Mouse (Mus musculus) MEL (cell line): ENCODE results near the gene Olfr382. TPM values are rescaled to one million over a fixed set of nuclear protein-coding genes. Genes with fewer than 3 reads are reported as not detected.
A peak's percentile ranks its signal among the peaks of the same experiment; 100 is the strongest.
"Not testable (repeated sequence)": the region's sequence is repeated elsewhere in the genome, so short reads cannot be mapped to it uniquely, and the experiment has no call there.

Experiments
- DNase-seq: peaks from one replicate; pipeline ENCODE4 v3.0.0; 2011; ENCODE audit warnings: low read depth, low spot score
- H3K27ac ChIP-seq: 2 replicates; pipeline ENCODE4 v1.5.1; 2012; ENCODE audit warnings: low read depth, mild to moderate bottlenecking, control low read depth, low read length, moderate library complexity; ENCODE audit not compliant: control insufficient read depth
- H3K27me3 ChIP-seq, 2 experiments: fragments of 150-350 bp in 1 of 2; sonication (generic) in 1 of 2; 2 replicates each; pipeline ENCODE4 v1.6.1; 2012; ENCODE audit warnings: low read length in 2 of 2, mild to moderate bottlenecking in 2 of 2, improper control_type of control experiment in 1 of 2, moderate library complexity in 1 of 2; ENCODE audit not compliant: insufficient read depth in 2 of 2, control insufficient read depth in 1 of 2
- H3K36me3 ChIP-seq, 2 experiments: 2 replicates each; pipeline ENCODE4 v1.6.1; 2012 to 2014; ENCODE audit warnings: low read length in 2 of 2, improper control_type of control experiment in 1 of 2, inconsistent platforms in 1 of 2, mild to moderate bottlenecking in 1 of 2; ENCODE audit not compliant: insufficient read depth in 2 of 2, control insufficient read depth in 1 of 2
- H3K4me1 ChIP-seq, 2 experiments: fragments of 150-350 bp in 1 of 2; sonication (generic) in 1 of 2; 2 replicates each; pipeline ENCODE4 v1.6.1; 2012; ENCODE audit warnings: low read length in 2 of 2, improper control_type of control experiment in 1 of 2, mild to moderate bottlenecking in 1 of 2; ENCODE audit not compliant: insufficient read depth in 2 of 2, control insufficient read depth in 1 of 2
- H3K4me3 ChIP-seq, 2 experiments: fragments of 150-350 bp in 1 of 2; sonication (generic) in 1 of 2; 2 replicates each; pipeline ENCODE4 v1.5.1; 2012; ENCODE audit warnings: low read depth in 2 of 2, low read length in 2 of 2, mild to moderate bottlenecking in 2 of 2, moderate library complexity in 2 of 2, control low read depth in 1 of 2, improper control_type of control experiment in 1 of 2; ENCODE audit not compliant: control insufficient read depth in 1 of 2, insufficient read depth in 1 of 2
- H3K79me2 ChIP-seq: 2 replicates; pipeline ENCODE4 v1.6.1; 2012; ENCODE audit warnings: mild to moderate bottlenecking, low read length, moderate library complexity; ENCODE audit not compliant: control insufficient read depth, poor library complexity, insufficient read depth
- H3K9ac ChIP-seq: 2 replicates; pipeline ENCODE4 v1.6.1; 2012; ENCODE audit warnings: low read depth, mild to moderate bottlenecking, control low read depth, low read length, moderate library complexity; ENCODE audit not compliant: control insufficient read depth, poor library complexity, severe bottlenecking
- H3K9me3 ChIP-seq: fragments of 150-350 bp; sonication (generic); replicated peaks from 2 replicates; pipeline ENCODE4 v1.6.1; 2012; ENCODE audit warnings: mild to moderate bottlenecking, low read length, improper control_type of control experiment, moderate library complexity; ENCODE audit not compliant: insufficient read depth
- BHLHE40 ChIP-seq: IDR thresholded peaks from 2 replicates; pipeline ENCODE4 v1.6.1; 2012; ENCODE audit warnings: low read depth, mild to moderate bottlenecking, inconsistent platforms, low read length, improper control_type of control experiment, borderline replicate concordance
- CTCF ChIP-seq, 3 experiments: IDR thresholded peaks in 2 of 3; conservative IDR thresholded peaks in 1 of 3; 2 replicates each; pipeline ENCODE4 v1.5.1; 2011 to 2012; ENCODE audit warnings: low read length in 3 of 3, low read depth in 2 of 3, mild to moderate bottlenecking in 2 of 3, improper control_type of control experiment in 1 of 3, inconsistent platforms in 1 of 3, mixed read lengths in 1 of 3, moderate library complexity in 1 of 3; ENCODE audit not compliant: control insufficient read depth in 1 of 3, insufficient read depth in 1 of 3, poor library complexity in 1 of 3, severe bottlenecking in 1 of 3
- E2F4 ChIP-seq: IDR thresholded peaks from 2 replicates; pipeline ENCODE4 v1.6.1; 2011; ENCODE audit warnings: low read depth, low read length, improper control_type of control experiment, borderline replicate concordance
- GATA1 ChIP-seq: IDR thresholded peaks from 2 replicates; pipeline ENCODE4 v1.6.1; 2011; ENCODE audit warnings: low read depth, low read length, improper control_type of control experiment
- MAZ ChIP-seq: IDR thresholded peaks from 2 replicates; pipeline ENCODE4 v1.6.1; 2012; ENCODE audit warnings: low read depth, mild to moderate bottlenecking, inconsistent platforms, low read length, improper control_type of control experiment
- MYC ChIP-seq: IDR thresholded peaks from 2 replicates; pipeline ENCODE4 v1.6.1; 2011; ENCODE audit warnings: low read depth, mild to moderate bottlenecking, low read length, improper control_type of control experiment, moderate library complexity
- NELFE ChIP-seq: IDR thresholded peaks from 2 replicates; pipeline ENCODE4 v1.6.1; 2011; ENCODE audit warnings: low read depth, low read length, improper control_type of control experiment
- NRF1 ChIP-seq: IDR thresholded peaks from 2 replicates; pipeline ENCODE4 v1.6.1; 2014; ENCODE audit warnings: low read depth, mild to moderate bottlenecking, inconsistent platforms, low read length, improper control_type of control experiment, moderate library complexity; ENCODE audit not compliant: poor library complexity, insufficient read depth, severe bottlenecking
- POLR2A ChIP-seq, 2 experiments: IDR thresholded peaks; 2 replicates each; pipeline ENCODE4 v1.6.1; 2011 to 2012; ENCODE audit warnings: low read length in 2 of 2, mild to moderate bottlenecking in 2 of 2, control low read depth in 1 of 2, improper control_type of control experiment in 1 of 2, low read depth in 1 of 2, moderate library complexity in 1 of 2; ENCODE audit not compliant: control insufficient read depth in 1 of 2, insufficient read depth in 1 of 2, poor library complexity in 1 of 2
- RAD21 ChIP-seq: IDR thresholded peaks from 2 replicates; pipeline ENCODE4 v1.6.1; 2011; ENCODE audit warnings: mild to moderate bottlenecking, low read depth, low read length, improper control_type of control experiment
- SIN3A ChIP-seq: IDR thresholded peaks from 2 replicates; pipeline ENCODE4 v1.6.1; 2012; ENCODE audit warnings: low read length, improper control_type of control experiment, inconsistent platforms
- SMC3 ChIP-seq: IDR thresholded peaks from 2 replicates; pipeline ENCODE4 v1.6.1; 2011; ENCODE audit warnings: low read depth, low read length, improper control_type of control experiment
- TAL1 ChIP-seq: IDR thresholded peaks from 2 replicates; pipeline ENCODE4 v1.6.1; 2012; ENCODE audit warnings: mild to moderate bottlenecking, inconsistent platforms, low read length, moderate library complexity, mixed read lengths
- TBP ChIP-seq: IDR thresholded peaks from 2 replicates; pipeline ENCODE4 v1.8.0; 2011; ENCODE audit warnings: low read depth, low read length, improper control_type of control experiment
- TCF12 ChIP-seq: IDR thresholded peaks from 2 replicates; pipeline ENCODE4 v1.6.1; 2014; ENCODE audit warnings: low read depth, mild to moderate bottlenecking, inconsistent platforms, low read length, improper control_type of control experiment, moderate library complexity
- UBTF ChIP-seq: IDR thresholded peaks from 2 replicates; pipeline ENCODE4 v1.6.1; 2012; ENCODE audit warnings: low read depth, mild to moderate bottlenecking, inconsistent platforms, low read length, improper control_type of control experiment, moderate library complexity, borderline replicate concordance; ENCODE audit not compliant: insufficient read depth
- USF2 ChIP-seq, 2 experiments: IDR thresholded peaks; 2 replicates each; pipeline ENCODE4 v1.6.1; 2011 to 2012; ENCODE audit warnings: improper control_type of control experiment in 2 of 2, low read length in 2 of 2, borderline replicate concordance in 1 of 2, inconsistent platforms in 1 of 2, low read depth in 1 of 2, mild to moderate bottlenecking in 1 of 2; ENCODE audit not compliant: insufficient read depth in 1 of 2
- polyA plus RNA-seq, 2 experiments: library from polyadenylated mRNA; stranded (reverse) in 1 of 2; unstranded in 1 of 2; fragments of >175 nt in 1 of 2; fragments of >200 nt in 1 of 2; gene quantifications; 2 replicates each; pipeline versions ENCODE4 v1.2.1 to v1.2.4; 2012; ENCODE audit warnings: low replicate concordance in 2 of 2, low read depth in 1 of 2; ENCODE audit not compliant: insufficient read length in 2 of 2, insufficient read depth in 1 of 2, missing spikeins in 1 of 2
- total RNA-seq: library from RNA; depleted of rRNA; stranded (reverse); fragments of 300-350 nt; gene quantifications from 2 replicates; pipeline ENCODE4 v1.2.3, GENCODE M21; 2012; rRNA removed

Olfr382 gene
- total RNA-seq, result not detected in 2 replicates
- not detected for polyA plus RNA-seq

- TF ChIP-seq GATA1, result no peak
- TF ChIP-seq NRF1, result no peak
- no peak for TF ChIP-seq CTCF (IDR thresholded peaks at IDR 0.05 in 2 of 3, conservative IDR thresholded peaks at IDR 0.05 in 1 of 3; ENCODE audit: control insufficient read depth in 1 of 3, insufficient read depth in 1 of 3, low read depth in 2 of 3, low read length in 3 of 3, poor library complexity in 1 of 3, severe bottlenecking in 1 of 3)
- TF ChIP-seq E2F4, result no peak
- TF ChIP-seq RAD21, result no peak
- TF ChIP-seq UBTF, result no peak
- no peak for TF ChIP-seq BHLHE40
- TF ChIP-seq SIN3A, result no peak
- no peak for TF ChIP-seq TCF12
- no peak for TF ChIP-seq NELFE
- TF ChIP-seq TAL1, result no peak
- no peak for DNase-seq
Measured at GRCm38 (mm10) chr11:73517097-73517496, at the start of gene Olfr382. Gene Olfr382 (minus strand): TSS chr11:73517197.

GRCm38 (mm10) chr11:73528971-73529370 lies 12.0 kb upstream of the Olfr382 start:
- H3K9me3 ChIP-seq, H3K79me2 ChIP-seq, H3K27ac ChIP-seq, H3K36me3 ChIP-seq, DNase-seq, H3K4me1 ChIP-seq, H3K9ac ChIP-seq, H3K4me3 ChIP-seq, H3K27me3 ChIP-seq: not testable (repeated sequence)
- 0 out of 2 replicates have a peak, but pooled peaks have one; percentile 9 for TF ChIP-seq SMC3
- TF ChIP-seq CTCF (IDR thresholded peaks at IDR 0.05 in 2 of 3, conservative IDR thresholded peaks at IDR 0.05 in 1 of 3; ENCODE audit: control insufficient read depth in 1 of 3, insufficient read depth in 1 of 3, low read depth in 2 of 3, low read length in 3 of 3, poor library complexity in 1 of 3, severe bottlenecking in 1 of 3), result 0 out of 6 replicates have a peak, but pooled peaks of 1 of the 3 experiments have one; percentile 0

More at GRCm38 (mm10) chr11:73517097-73517496, at the start of gene Olfr382:
- no peaks in the 10 kb centered on the region for H3K27me3 ChIP-seq
- H3K36me3 ChIP-seq, result no peaks in the 10 kb centered on the region
- H3K79me2 ChIP-seq, result no peaks in the 10 kb centered on the region
- no peak within 1 kb of the TSS for H3K27ac ChIP-seq
- H3K4me1 ChIP-seq, result no peaks in the 10 kb centered on the region
- H3K9ac ChIP-seq, result no peak within 1 kb of the TSS
- no peaks in the 10 kb centered on the region for H3K9me3 ChIP-seq
- no peak within 1 kb of the TSS for H3K4me3 ChIP-seq

GRCm38 (mm10) chr11:73491503-73491902 lies 25.5 kb downstream of the Olfr382 start, which contains the start of gene Olfr381:
Gene Olfr381 (minus strand): TSS chr11:73491603.
- TF ChIP-seq MYC, result no peak
- TF ChIP-seq E2F4, result no peak
- no peak for TF ChIP-seq TBP
- TF ChIP-seq USF2 (IDR thresholded peaks at IDR 0.05; ENCODE audit: borderline replicate concordance in 1 of 2, insufficient read depth in 1 of 2, low read depth in 1 of 2, low read length in 2 of 2), result no peak
- no peak for TF ChIP-seq NRF1
- no peak for TF ChIP-seq POLR2A (IDR thresholded peaks at IDR 0.05; ENCODE audit: control insufficient read depth in 1 of 2, insufficient read depth in 1 of 2, low read depth in 1 of 2, low read length in 2 of 2, poor library complexity in 1 of 2)
- no peak for TF ChIP-seq MAZ
- TF ChIP-seq, all 39 proteins: peak for 0
- Histone ChIP-seq H3K27me3 (no peaks in the 10 kb centered on the region), H3K4me1 (no peaks in the 10 kb centered on the region), H3K9me3 (no peaks in the 10 kb centered on the region), H3K4me3 (no peak within 1 kb of the TSS), H3K79me2 (no peaks in the 10 kb centered on the region), H3K36me3 (no peaks in the 10 kb centered on the region), H3K27ac (no peak within 1 kb of the TSS), H3K9ac (no peak within 1 kb of the TSS)
- no peak for DNase-seq
